Mouse (Mus musculus): Measurements from ENCODE around the gene Iqck. TPM values are rescaled to one million over a fixed set of nuclear protein-coding genes. Genes with fewer than 3 reads are reported as not detected.

Gene Iqck
- total and polyA plus RNA-seq, 3 experiments: 0.39 to 0.68 (median 0.62) TPM

DNA sequence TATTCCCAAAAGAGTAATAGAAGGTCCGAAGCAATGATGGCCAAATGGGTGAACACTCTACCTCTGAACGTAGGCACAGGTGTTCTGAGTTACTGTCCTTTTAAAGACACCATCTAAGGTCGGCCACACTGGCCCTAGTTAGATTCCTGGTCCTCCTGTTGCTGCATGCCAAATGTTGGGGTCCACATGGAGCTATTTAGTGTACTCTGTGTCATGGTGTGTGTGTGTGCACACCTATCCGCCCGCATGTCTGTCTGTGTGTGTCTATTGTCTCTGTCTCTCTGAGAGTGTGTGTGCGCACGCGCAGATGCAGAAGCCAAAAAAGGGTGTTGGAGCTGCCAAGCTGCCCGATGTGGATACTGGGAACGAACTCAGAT is 121.6 kb downstream of the Iqck start:
- H3K9ac ChIP-seq (ENCODE audit: insufficient read depth, low read depth): no peak overlapping the region
- H3K4me2 ChIP-seq (ENCODE audit: insufficient read depth, low read depth, poor library complexity, severe bottlenecking): no peak overlapping the region
- H3K4me3 ChIP-seq (replicated peaks in 1 of 3; ENCODE audit: low read depth in 2 of 3, low read length in 2 of 3, poor library complexity in 1 of 3): no peak overlapping the region
- peaks cover 11% of the 10 kb centered on the region for H3K27me3 ChIP-seq (replicated peaks)
- H3K27ac ChIP-seq (ENCODE audit: insufficient read depth, low read depth): no peak overlapping the region
- H3K4me1 ChIP-seq (ENCODE audit: control insufficient read depth in 1 of 2, insufficient read depth in 2 of 2): 0 out of 4 replicates have a peak, but pooled peaks cover 0 to 5% of the 10 kb centered on the region in 2 experiments
- H3K36me3 ChIP-seq (replicated peaks in 1 of 2; ENCODE audit: control insufficient read depth in 1 of 2, insufficient read depth in 1 of 2, low read length in 1 of 2): no peaks in the 10 kb centered on the region
- in situ Hi-C loops (cut with MboI; ENCODE audit: low pct_ligation_motif_present, low pct_unique_long_range_greater_than_20kb, low sequenced_read_pairs) (no loop called here), dilution Hi-C loops (cut with MboI; ENCODE audit: extremely low pct_ligation_motif_present, extremely low pct_unique_long_range_greater_than_20kb, low sequenced_read_pairs) (no loop called here)
- no peaks in the 10 kb centered on the region for H3K79me2 ChIP-seq (replicated peaks; ENCODE audit: control insufficient read depth, extremely low read depth, insufficient read depth, poor library complexity, severe bottlenecking)
- TF ChIP-seq TBP (conservative IDR thresholded peaks at IDR 0.05; ENCODE audit: low read depth, low read length) (no peak), POLR2A (IDR thresholded peaks at IDR 0.05; ENCODE audit: low read depth, low read length) (no peak), ELF1 (IDR thresholded peaks at IDR 0.05; ENCODE audit: low read depth, low read length) (no peak), KAT2A (IDR thresholded peaks at IDR 0.05; ENCODE audit: insufficient replicate concordance, low read length) (no peak), EP300 (IDR thresholded peaks at IDR 0.05; ENCODE audit: low read length) (no peak), IRF4 (IDR thresholded peaks at IDR 0.05; ENCODE audit: low read depth, low read length) (no peak), E2F4 (IDR thresholded peaks at IDR 0.05; ENCODE audit: insufficient replicate concordance, low read depth, low read length) (no peak), MYC (IDR thresholded peaks at IDR 0.05; ENCODE audit: low read depth, low read length) (no peak), ZC3H11A (IDR thresholded peaks at IDR 0.05; ENCODE audit: low read depth, low read length) (no peak), PAX5 (IDR thresholded peaks at IDR 0.05; ENCODE audit: low read length) (no peak), CTCF (conservative IDR thresholded peaks at IDR 0.05 in 1 of 2, IDR thresholded peaks at IDR 0.05 in 1 of 2; ENCODE audit: low read depth in 2 of 2, low read length in 2 of 2) (no peak), CHD2 (IDR thresholded peaks at IDR 0.05; ENCODE audit: low read length) (no peak)
- H3K9me3 ChIP-seq (replicated peaks; ENCODE audit: low read length): no peaks in the 10 kb centered on the region
- no peak for DNase-seq (ENCODE audit: extremely low read depth)

DNA sequence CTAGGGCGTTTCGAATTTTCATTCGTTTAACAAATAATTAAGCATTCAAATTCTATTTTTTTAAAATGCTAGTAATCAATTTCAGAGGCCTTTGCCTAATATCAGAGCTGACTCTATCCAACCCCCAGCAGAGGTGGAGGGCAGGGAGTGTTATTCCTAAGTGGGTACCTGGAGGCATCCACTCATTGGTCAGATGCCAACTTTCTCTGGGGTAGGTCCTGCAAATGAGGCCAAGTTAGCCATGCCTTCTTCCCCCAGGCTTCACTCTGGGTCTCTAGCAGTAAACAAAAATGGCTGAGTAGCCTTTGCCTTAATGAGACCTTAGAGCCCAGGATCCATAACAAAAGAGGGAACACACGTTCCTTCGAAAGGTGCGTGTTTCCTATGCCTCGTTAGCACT is 123.6 kb downstream of the Iqck start:
- Histone ChIP-seq H3K4me1 (ENCODE audit: control insufficient read depth in 1 of 2, insufficient read depth in 2 of 2) (0 out of 4 replicates have a peak, but pooled peaks cover 0 to 5% of the 10 kb centered on the region in 2 experiments), H3K27me3 (replicated peaks) (peaks cover 15% of the 10 kb centered on the region), H3K36me3 (replicated peaks in 1 of 2; ENCODE audit: control insufficient read depth in 1 of 2, insufficient read depth in 1 of 2, low read length in 1 of 2) (no peaks in the 10 kb centered on the region), H3K4me2 (ENCODE audit: insufficient read depth, low read depth, poor library complexity, severe bottlenecking) (no peak overlapping the region), H3K9me3 (replicated peaks; ENCODE audit: low read length) (no peaks in the 10 kb centered on the region), H3K79me2 (replicated peaks; ENCODE audit: control insufficient read depth, extremely low read depth, insufficient read depth, poor library complexity, severe bottlenecking) (no peaks in the 10 kb centered on the region), H3K27ac (ENCODE audit: insufficient read depth, low read depth) (no peak overlapping the region), H3K4me3 (replicated peaks in 1 of 3; ENCODE audit: low read depth in 2 of 3, low read length in 2 of 3, poor library complexity in 1 of 3) (no peak overlapping the region), H3K9ac (ENCODE audit: insufficient read depth, low read depth) (no peak overlapping the region)
- in situ Hi-C loops (cut with MboI; ENCODE audit: low pct_ligation_motif_present, low pct_unique_long_range_greater_than_20kb, low sequenced_read_pairs) (no loop called here), dilution Hi-C loops (cut with MboI; ENCODE audit: extremely low pct_ligation_motif_present, extremely low pct_unique_long_range_greater_than_20kb, low sequenced_read_pairs) (no loop called here)
- TF ChIP-seq TBP (conservative IDR thresholded peaks at IDR 0.05; ENCODE audit: low read depth, low read length) (no peak), USF1 (IDR thresholded peaks at IDR 0.05; ENCODE audit: low read depth, low read length) (no peak), ZC3H11A (IDR thresholded peaks at IDR 0.05; ENCODE audit: low read depth, low read length) (no peak), CHD1 (IDR thresholded peaks at IDR 0.05; ENCODE audit: low read depth, low read length) (no peak), ZNF384 (IDR thresholded peaks at IDR 0.05; ENCODE audit: low read depth, low read length) (no peak), NRF1 (IDR thresholded peaks at IDR 0.05; ENCODE audit: low read depth, low read length) (no peak), RAD21 (IDR thresholded peaks at IDR 0.05; ENCODE audit: low read depth, low read length) (no peak), KAT2A (IDR thresholded peaks at IDR 0.05; ENCODE audit: insufficient replicate concordance, low read length) (no peak), IRF4 (IDR thresholded peaks at IDR 0.05; ENCODE audit: low read depth, low read length) (no peak), EP300 (IDR thresholded peaks at IDR 0.05; ENCODE audit: low read length) (no peak), MAZ (IDR thresholded peaks at IDR 0.05; ENCODE audit: low read depth, low read length) (no peak), ETS1 (conservative IDR thresholded peaks at IDR 0.05; ENCODE audit: low read depth, low read length) (no peak), RCOR1 (conservative IDR thresholded peaks at IDR 0.05; ENCODE audit: low read depth, low read length) (no peak), CTCF (conservative IDR thresholded peaks at IDR 0.05 in 1 of 2, IDR thresholded peaks at IDR 0.05 in 1 of 2; ENCODE audit: low read depth in 2 of 2, low read length in 2 of 2) (no peak), NELFE (IDR thresholded peaks at IDR 0.05; ENCODE audit: low read depth, low read length) (no peak), UBTF (IDR thresholded peaks at IDR 0.05; ENCODE audit: low read depth, low read length) (no peak), PAX5 (IDR thresholded peaks at IDR 0.05; ENCODE audit: low read length) (no peak)
- no peak for DNase-seq (ENCODE audit: extremely low read depth)
